Comparison of ENCODE assay signal across 8 mouse cellular contexts in the genomic region with DNA sequence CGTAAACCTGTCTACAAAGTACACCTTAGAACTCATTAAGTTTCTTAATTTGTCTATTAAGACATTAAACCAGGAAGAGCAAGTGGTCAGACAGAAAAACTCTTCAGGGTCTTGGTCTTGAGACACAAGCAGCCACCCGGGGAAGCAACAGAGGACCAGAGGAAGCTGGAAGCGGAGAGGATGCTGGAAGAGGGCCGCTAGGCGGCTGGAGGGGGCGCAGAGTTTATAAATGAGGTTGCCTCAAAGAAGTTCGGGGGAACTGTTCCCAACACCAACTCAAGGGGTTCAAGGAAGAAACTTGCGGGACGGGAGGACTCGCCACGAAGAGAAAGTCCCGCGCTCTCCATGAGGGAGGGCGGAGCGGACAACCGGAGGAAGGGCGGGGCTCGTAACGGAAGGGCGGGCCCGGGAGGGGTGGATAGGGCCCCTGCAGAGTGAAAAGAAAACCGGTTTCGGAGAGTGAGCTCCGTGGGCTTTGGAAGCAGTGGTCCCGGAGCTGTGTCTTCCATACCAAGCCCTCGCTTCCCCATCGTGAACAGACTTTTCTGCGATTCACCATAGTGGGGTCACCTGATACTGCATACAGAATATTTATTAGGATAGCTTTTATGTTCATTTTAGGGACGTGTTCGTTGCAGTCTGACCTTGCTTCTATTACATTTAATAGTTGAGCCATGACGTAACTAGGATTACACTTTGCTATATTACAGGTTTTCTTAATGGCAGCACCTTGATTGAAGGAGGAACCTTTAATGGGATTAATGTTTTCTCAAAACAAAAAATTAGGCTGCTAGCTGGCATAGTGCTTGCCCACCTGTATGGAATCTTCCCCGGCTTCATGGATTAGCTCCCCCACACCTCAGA. TPM values are rescaled to one million over a fixed set of nuclear protein-coding genes. Genes with fewer than 3 reads are reported as not detected.
A peak's percentile ranks its signal among the peaks of the same experiment; 100 is the strongest.
DNase-seq lines count a peak whose midpoint lies in the region; ATAC-seq and TF ChIP-seq lines count a peak whose summit lies in the region.

No protein-coding gene starts in this region.

- H3K36me3 ChIP-seq in heart, embryonic 13.5 days = no peaks in the 10 kb centered on the region
- no peaks in the 10 kb centered on the region for H3K36me3 ChIP-seq in kidney, embryonic 16.5 days (ENCODE audit: insufficient read depth, low read length)
- no peaks in the 10 kb centered on the region for H3K36me3 ChIP-seq in liver, embryonic 14.5 days (replicated peaks; ENCODE audit: control insufficient read depth, insufficient read depth, low read depth)
- H3K36me3 ChIP-seq in splenic B cell, adult 2 months (ENCODE audit: control insufficient read depth, insufficient read depth, low read length, poor library complexity, severe bottlenecking) = no peaks in the 10 kb centered on the region

- TF ChIP-seq EP300 in liver, embryonic 14.5 days (IDR thresholded peaks at IDR 0.05; ENCODE audit: low read depth) = peak; percentile 44; the same call in 1 of the 2 replicates

- H3K4me3 ChIP-seq in heart, embryonic 13.5 days = peak overlapping the region; percentile 65
- H3K4me3 ChIP-seq in kidney, embryonic 16.5 days (ENCODE audit: low read length) = peak overlapping the region; percentile 57
- peak overlapping the region; percentile 71 to 91 for H3K4me3 ChIP-seq in liver, embryonic 14.5 days (ENCODE audit: insufficient read depth in 1 of 2, low read depth in 2 of 2, low read length in 2 of 2)

- peak; percentile 78 for ATAC-seq in erythroblast, adult 5-6 weeks (replicated peaks; ENCODE audit: low FRiP score, poor library complexity, severe bottlenecking)
- ATAC-seq in heart, embryonic 13.5 days (ENCODE audit: extremely low read depth, insufficient number of reproducible peaks, low FRiP score, low TSS enrichment) = peak; percentile 49; the same call in 1 of the 2 replicates
- ATAC-seq in kidney, embryonic 16.5 days (ENCODE audit: low FRiP score, low TSS enrichment) = 0 out of 2 replicates have a peak, but pooled peaks have one; percentile 36
- peak; percentile 46 for ATAC-seq in liver, embryonic 14.5 days (ENCODE audit: insufficient read depth)

- no peaks in the 10 kb centered on the region for H3K27me3 ChIP-seq in heart, embryonic 13.5 days (replicated peaks)
- no peaks in the 10 kb centered on the region for H3K27me3 ChIP-seq in kidney, embryonic 16.5 days (ENCODE audit: insufficient read depth, low read length)
- H3K27me3 ChIP-seq in liver, embryonic 14.5 days (ENCODE audit: control insufficient read depth, insufficient read depth, low read length) = no peaks in the 10 kb centered on the region
- H3K27me3 ChIP-seq in splenic B cell, adult 2 months (ENCODE audit: control insufficient read depth, insufficient read depth, low read length, poor library complexity, severe bottlenecking) = no peaks in the 10 kb centered on the region

- H3K4me2 ChIP-seq in heart, embryonic 13.5 days = peak overlapping the region; percentile 74
- H3K4me2 ChIP-seq in kidney, embryonic 16.5 days (replicated peaks; ENCODE audit: low read depth, low read length) = peak overlapping the region; percentile 73
- H3K4me2 ChIP-seq in liver, embryonic 14.5 days (ENCODE audit: low read depth) = peak overlapping the region; percentile 91

- H3K9ac ChIP-seq in heart, embryonic 13.5 days = peak overlapping the region; percentile 82
- peak overlapping the region; percentile 82 for H3K9ac ChIP-seq in kidney, embryonic 16.5 days (replicated peaks; ENCODE audit: low read length)
- H3K9ac ChIP-seq in liver, embryonic 14.5 days (replicated peaks) = peak overlapping the region; percentile 84

- peak; percentile 42; the same call in 1 of the 2 replicates for TF ChIP-seq POLR2A in brain, embryonic 14.5 days (IDR thresholded peaks at IDR 0.05; ENCODE audit: borderline replicate concordance, extremely low read depth, insufficient read depth, insufficient read length, poor library complexity, severe bottlenecking)

- peak overlapping the region; percentile 80 for H3K27ac ChIP-seq in heart, embryonic 13.5 days (replicated peaks)
- peak overlapping the region; percentile 82 for H3K27ac ChIP-seq in kidney, embryonic 16.5 days (ENCODE audit: low read length)
- peak overlapping the region; percentile 91 for H3K27ac ChIP-seq in liver, embryonic 14.5 days

- peaks cover 20% of the 10 kb centered on the region for H3K4me1 ChIP-seq in heart, embryonic 13.5 days
- peaks cover 14% of the 10 kb centered on the region for H3K4me1 ChIP-seq in kidney, embryonic 16.5 days (ENCODE audit: insufficient read depth, low read length)
- H3K4me1 ChIP-seq in liver, embryonic 14.5 days (replicated peaks; ENCODE audit: control insufficient read depth in 2 of 2, insufficient read depth in 2 of 2, low read length in 1 of 2) = peaks cover 22 to 28% of the 10 kb centered on the region in 2 experiments

- WGBS in heart, embryonic 13.5 days = 4% methylated on average over 32 of the region's 32 CpGs
- WGBS in kidney, embryonic 16.5 days = 5% methylated on average over 31 of the region's 32 CpGs
- WGBS in liver, embryonic 14.5 days (ENCODE audit: insufficient replicate concordance) = 4% methylated on average over 32 of the region's 32 CpGs

- TF ChIP-seq CTCF in brain, embryonic 14.5 days (IDR thresholded peaks at IDR 0.05; ENCODE audit: borderline replicate concordance, extremely low read depth, insufficient read depth, insufficient read length) = peak; percentile 46; the same call in 1 of the 2 replicates
- TF ChIP-seq CTCF in liver, embryonic 14.5 days (IDR thresholded peaks at IDR 0.05; ENCODE audit: low read depth) = peak; percentile 7; the same call in 1 of the 2 replicates

- DNase-seq in CD4-positive, CD25-positive, alpha-beta regulatory T cell, adult 2 months (ENCODE audit: low read depth, low spot score) = peak; percentile 87
- DNase-seq in brain, embryonic 14.5 days (ENCODE audit: low read depth) = peak; percentile 72
- DNase-seq in liver, embryonic 14.5 days (ENCODE audit: low read depth in 3 of 3, low spot score in 3 of 3) = peak; percentile 73 to 83 (median 76)
- DNase-seq in naive thymus-derived CD4-positive, alpha-beta T cell, adult 2 months (ENCODE audit: low read depth) = peak; percentile 82
- peak; percentile 71 for DNase-seq in splenic B cell, adult 2 months (ENCODE audit: low read depth, low spot score)

- H3K9me3 ChIP-seq in heart, embryonic 13.5 days = no peaks in the 10 kb centered on the region
- H3K9me3 ChIP-seq in kidney, embryonic 16.5 days (ENCODE audit: low read length) = no peaks in the 10 kb centered on the region
- no peaks in the 10 kb centered on the region for H3K9me3 ChIP-seq in liver, embryonic 14.5 days (ENCODE audit: control insufficient read depth, low read length)

RNA-seq across cellular contexts. Expression of gene Nemf, which starts 7.2 kb away (rescaled TPM):
- polyA plus RNA-seq in brain, embryonic 14.5 days (2012; rRNA removed) = 31.3 and 35.9 TPM in 2 replicates
- 55.8 and 64.0 TPM in 2 replicates for total RNA-seq in erythroblast, adult 5-6 weeks (2015; ENCODE audit: low replicate concordance)
- total RNA-seq in erythroblast, adult 5-6 weeks (2017; ENCODE audit: low replicate concordance) = 73.7 and 120 TPM in 2 replicates
- 56.4 and 64.7 TPM in 2 replicates for polyA plus RNA-seq in heart, embryonic 13.5 days (2015; fragmentation: Nextera tagmentation; extraction: Ambion mirVana)
- 80.3 and 92.7 TPM in 2 replicates for polyA plus RNA-seq in kidney, embryonic 16.5 days (2015; fragmentation: Nextera tagmentation; extraction: Ambion mirVana)
- 5.2 and 11.1 TPM in 2 replicates for polyA plus RNA-seq in liver, embryonic 14.5 days (2012; rRNA removed)
- 33.7 and 35.4 TPM in 2 replicates for polyA plus RNA-seq in liver, embryonic 14.5 days (2014; fragmentation: Nextera tagmentation; extraction: Ambion mirVana)

RNA-seq across cellular contexts. Expression of gene Arf6, which starts 7.8 kb away (rescaled TPM):
- 67.8 and 72.2 TPM in 2 replicates for polyA plus RNA-seq in brain, embryonic 14.5 days (2012; rRNA removed)
- total RNA-seq in erythroblast, adult 5-6 weeks (2015; ENCODE audit: low replicate concordance) = 21.1 and 28.2 TPM in 2 replicates
- 36.5 and 49.0 TPM in 2 replicates for total RNA-seq in erythroblast, adult 5-6 weeks (2017; ENCODE audit: low replicate concordance)
- 31.5 and 31.9 TPM in 2 replicates for polyA plus RNA-seq in heart, embryonic 13.5 days (2015; fragmentation: Nextera tagmentation; extraction: Ambion mirVana)
- 34.6 and 34.9 TPM in 2 replicates for polyA plus RNA-seq in kidney, embryonic 16.5 days (2015; fragmentation: Nextera tagmentation; extraction: Ambion mirVana)
- polyA plus RNA-seq in liver, embryonic 14.5 days (2012; rRNA removed) = 41.3 and 45.8 TPM in 2 replicates
- 35.7 and 39.6 TPM in 2 replicates for polyA plus RNA-seq in liver, embryonic 14.5 days (2014; fragmentation: Nextera tagmentation; extraction: Ambion mirVana)

RNA-seq across cellular contexts. Expression of gene Gm9887, which starts 8.1 kb away (rescaled TPM):
- polyA plus RNA-seq in brain, embryonic 14.5 days (2012; rRNA removed) = 0.36 and 0.39 TPM in 2 replicates
- total RNA-seq in erythroblast, adult 5-6 weeks (2015; ENCODE audit: low replicate concordance) = not detected in 2 replicates
- total RNA-seq in erythroblast, adult 5-6 weeks (2017; ENCODE audit: low replicate concordance) = not detected in 2 replicates
- polyA plus RNA-seq in heart, embryonic 13.5 days (2015; fragmentation: Nextera tagmentation; extraction: Ambion mirVana) = 0.88 and 0.94 TPM in 2 replicates
- polyA plus RNA-seq in kidney, embryonic 16.5 days (2015; fragmentation: Nextera tagmentation; extraction: Ambion mirVana) = 1.1 and 1.7 TPM in 2 replicates
- polyA plus RNA-seq in liver, embryonic 14.5 days (2012; rRNA removed) = 0.20 and 0.23 TPM in 2 replicates
- 0.40 and 1.0 TPM in 2 replicates for polyA plus RNA-seq in liver, embryonic 14.5 days (2014; fragmentation: Nextera tagmentation; extraction: Ambion mirVana)

Comparison
In these comparisons a context has a peak if more than half of its experiments do, and no peak if none do; other contexts are left out.
1. Peak in every context shown above with its lines: DNase-seq, ATAC-seq, H3K4me3 ChIP-seq and H3K27ac ChIP-seq.